Mouse (Mus musculus): ENCODE measurements around the gene Olfr951. TPM values are rescaled to one million over a fixed set of nuclear protein-coding genes. Genes with fewer than 3 reads are reported as not detected.

Olfr951 gene
- not detected for total RNA-seq (2021)

DNA sequence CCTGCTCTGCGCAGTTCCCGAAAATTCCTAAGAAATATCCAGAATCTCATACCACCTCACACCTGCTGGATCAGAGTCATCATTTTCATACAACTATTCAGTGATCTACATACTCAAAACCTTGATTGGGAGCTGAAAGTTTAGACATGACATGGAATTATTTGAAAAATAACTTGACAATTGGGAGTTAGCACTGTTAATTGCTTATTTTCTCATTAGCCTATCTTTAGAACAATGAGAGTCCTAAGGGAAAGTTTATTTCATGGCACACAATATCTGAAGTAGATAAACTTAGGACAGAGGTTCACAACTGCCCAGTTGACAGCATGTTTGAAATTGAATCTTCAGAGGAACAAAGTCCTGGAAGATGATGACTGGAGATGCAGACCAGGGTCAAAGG lies at the start of gene Olfr951:
TSS of gene Olfr951 (plus strand) at position 301 of the 400 bp plus-strand sequence.
- no peak for DNase-seq
- intact Hi-C loops (cut with DNase I): no loop called here

GRCm38 (mm10) chr9:39427048-39427447 lies 39.8 kb downstream of the Olfr951 start, which contains the start of gene Olfr952:
TSS of gene Olfr952 (minus strand) at chr9:39427148.
- DNase-seq: no peak
- intact Hi-C loops (cut with DNase I): no loop called here

Other genes starting within 250 kb of the Olfr951 start
- not detected for gene Olfr943, start 221.1 kb upstream of the Olfr951 start, total RNA-seq (2021)
- gene Olfr944, start 185.5 kb upstream of the Olfr951 start, total RNA-seq (2021): not detected
- not detected for gene Olfr1537, start 137.4 kb upstream of the Olfr951 start, total RNA-seq (2021)
- not detected for gene Olfr945, start 110.6 kb upstream of the Olfr951 start, total RNA-seq (2021)
- not detected for gene Olfr948, start 61.4 kb upstream of the Olfr951 start, total RNA-seq (2021)
- not detected for gene Olfr952, start 39.7 kb downstream of the Olfr951 start, total RNA-seq (2021)
- gene Olfr954, start 69.3 kb downstream of the Olfr951 start, total RNA-seq (2021): not detected
- gene Olfr955, start 84.5 kb downstream of the Olfr951 start, total RNA-seq (2021): not detected
- not detected for gene Olfr44, start 106.6 kb downstream of the Olfr951 start, total RNA-seq (2021)
- gene Olfr957, start 128.4 kb downstream of the Olfr951 start, total RNA-seq (2021): not detected
- under 1 TPM in 1 of 2 experiments, not detected in 1; 0.12 TPM for gene Olfr958, start 166.6 kb downstream of the Olfr951 start, total RNA-seq (2021)
- gene Olfr959, start 188.2 kb downstream of the Olfr951 start, total RNA-seq (2021): not detected
- gene AW551984, start 217.0 kb downstream of the Olfr951 start, total RNA-seq (2021): 10 to 100 TPM; 21.2 to 46.8 TPM
- gene Olfr148, start 223.2 kb downstream of the Olfr951 start, total RNA-seq (2021): not detected
- gene Olfr960, start 234.0 kb downstream of the Olfr951 start, total RNA-seq (2021): not detected

Measured in left cerebral cortex, postnatal 4 days (tissue).